Mouse (Mus musculus) gastrocnemius, adult 18-20 months (tissue): ENCODE results near the gene Fam19a3. TPM values are rescaled to one million over a fixed set of nuclear protein-coding genes. Genes with fewer than 3 reads are reported as not detected.

Experiments used
- DNase-seq: peaks from one replicate; pipeline ENCODE4 v3.0.0; 2021; ENCODE audit warnings: low spot score
- total RNA-seq, 2 experiments: library from RNA; stranded (reverse); gene quantifications; 2 replicates each; pipeline ENCODE4 v1.2.3; 2021

Fam19a3 gene
- total RNA-seq, 2 experiments from 2014 or later: 2.1 to 3.4 TPM

DNA sequence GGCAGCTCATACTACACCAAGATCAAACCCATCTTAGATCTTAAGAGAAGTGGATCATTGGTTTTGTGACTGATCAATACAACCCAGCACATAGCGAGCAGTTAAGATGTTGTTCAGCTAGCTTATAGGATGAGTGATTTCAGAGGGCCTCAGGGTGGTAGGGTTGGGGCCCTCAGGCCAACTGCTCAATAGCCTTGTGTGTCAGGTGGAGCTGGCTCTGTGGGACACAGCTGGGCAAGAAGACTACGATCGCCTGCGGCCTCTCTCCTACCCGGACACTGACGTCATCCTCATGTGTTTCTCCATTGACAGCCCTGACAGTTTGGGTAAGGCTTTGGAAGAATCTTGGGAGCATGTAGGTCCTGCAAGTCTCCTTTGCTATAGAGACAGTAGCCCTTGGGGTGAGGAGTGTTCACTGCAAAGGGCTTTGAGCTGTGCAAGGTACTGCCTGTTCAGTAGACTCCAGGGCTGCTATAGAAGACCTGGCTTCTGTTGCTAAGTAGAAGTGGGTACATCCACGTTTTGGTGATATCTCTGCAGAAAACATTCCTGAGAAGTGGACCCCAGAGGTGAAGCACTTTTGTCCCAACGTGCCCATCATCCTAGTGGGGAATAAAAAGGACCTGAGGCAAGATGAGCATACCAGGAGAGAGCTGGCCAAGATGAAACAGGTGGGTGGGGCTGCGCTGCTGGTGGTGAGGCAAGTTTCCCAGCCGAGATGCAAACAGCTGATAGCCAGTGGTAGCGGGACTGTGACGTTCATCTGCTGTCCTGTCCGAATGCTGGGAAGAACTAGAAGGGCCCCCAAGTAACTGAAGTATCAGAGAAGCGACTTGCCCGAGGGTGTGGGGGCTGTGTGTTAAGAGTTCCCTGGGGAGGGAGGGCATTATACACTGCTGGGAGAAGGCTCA lies 11.0 kb upstream of the Fam19a3 start:
- DNase-seq: no peak

DNA sequence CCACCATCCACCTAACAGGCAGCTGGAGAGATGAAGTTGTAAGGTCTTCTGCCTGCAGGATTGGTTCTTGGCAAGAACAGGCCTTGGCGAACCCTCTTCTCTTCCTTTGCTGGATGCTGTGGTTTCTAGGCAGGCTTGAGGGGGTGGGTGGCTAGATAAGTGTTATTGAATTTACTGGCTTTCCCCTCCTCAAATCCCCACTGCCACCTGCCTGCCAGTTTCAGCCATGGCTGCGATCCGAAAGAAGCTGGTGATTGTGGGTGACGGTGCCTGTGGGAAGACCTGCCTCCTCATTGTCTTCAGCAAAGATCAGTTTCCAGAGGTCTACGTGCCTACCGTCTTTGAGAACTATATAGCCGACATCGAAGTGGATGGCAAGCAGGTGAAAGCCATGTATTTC lies 10.0 kb upstream of the Fam19a3 start:
- DNase-seq: no peak

DNA sequence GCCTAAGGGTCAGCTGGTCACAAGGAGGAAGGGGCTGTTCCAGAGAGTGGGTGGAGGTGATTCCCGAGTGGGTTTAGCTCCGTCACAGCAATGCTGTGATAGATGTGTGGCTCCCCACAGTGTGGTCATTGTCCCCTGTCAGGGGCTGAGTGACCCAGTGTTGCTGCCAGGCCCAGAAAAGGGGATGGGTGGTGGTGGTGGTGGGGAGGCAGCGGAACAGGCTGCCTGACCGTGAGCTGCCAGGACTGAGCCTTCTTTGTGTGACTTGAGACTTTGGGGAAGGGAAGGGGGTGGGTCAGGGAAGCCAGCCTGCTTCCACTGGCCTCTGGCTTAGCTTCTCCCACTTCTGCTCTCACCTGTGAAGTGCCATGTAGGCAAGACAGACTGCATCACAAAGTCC lies 9.4 kb upstream of the Fam19a3 start:
- DNase-seq: no peak

GRCm38 (mm10) chr3:104790401-104790937 lies 8.8 kb upstream of the Fam19a3 start:
- DNase-seq: no peak

- DNase-seq: peak; percentile 66
Observed at GRCm38 (mm10) chr3:104789822-104790221, 8.2 kb upstream of the Fam19a3 start.

DNA sequence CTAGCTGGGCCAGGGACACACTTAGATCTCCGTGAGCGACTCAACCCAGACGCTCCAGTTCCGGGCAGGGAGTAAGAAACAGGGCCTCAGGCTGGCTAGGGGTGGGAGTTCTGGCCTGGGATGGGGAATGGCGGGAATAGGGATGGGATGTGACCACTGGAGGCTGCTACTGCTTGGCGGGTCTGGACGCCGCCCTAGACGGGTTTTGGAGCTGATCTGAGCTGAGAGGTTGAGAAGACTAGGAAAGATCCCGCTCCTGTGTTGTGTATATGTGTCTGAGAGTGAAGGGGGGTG lies 7.6 kb upstream of the Fam19a3 start:
- DNase-seq: no peak

DNA sequence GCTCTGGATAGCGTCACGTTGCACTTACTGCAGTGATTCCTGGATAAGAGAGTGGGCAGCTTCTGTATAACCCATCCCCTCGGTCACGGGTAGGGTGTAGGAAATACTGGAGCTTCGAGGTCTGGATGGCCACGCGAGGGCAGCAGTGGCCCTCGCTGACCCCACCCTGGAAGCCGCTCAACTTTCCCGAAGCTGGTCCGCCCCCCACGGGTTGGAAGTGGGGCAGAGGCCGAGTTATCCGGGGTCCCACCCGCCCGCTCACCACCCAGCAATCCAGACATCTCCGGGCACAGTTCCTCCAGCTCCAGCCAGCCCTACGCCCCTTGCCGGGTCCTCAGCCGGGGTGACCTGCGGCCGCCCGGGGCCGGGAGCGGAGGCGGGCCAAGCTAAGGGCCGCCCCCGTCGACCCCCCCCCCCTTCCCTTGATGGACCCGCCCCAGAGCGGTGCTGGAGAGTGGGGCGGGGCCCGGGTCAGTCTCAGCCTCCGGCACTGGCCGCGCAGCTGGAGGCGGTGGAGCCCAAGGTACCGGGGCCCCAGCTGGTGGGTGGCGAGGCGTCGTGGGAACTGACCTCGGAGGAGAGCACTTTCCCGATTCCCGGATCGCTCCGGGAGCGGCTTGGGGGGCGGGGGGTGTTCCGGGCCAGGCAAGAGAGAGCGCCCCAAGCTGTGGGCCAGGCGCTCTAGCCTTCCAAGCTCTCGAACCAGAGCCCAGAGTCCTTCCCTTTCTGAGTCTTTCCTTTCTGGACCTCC lies 7.1 kb upstream of the Fam19a3 start:
- peak; percentile 86 for DNase-seq

GRCm38 (mm10) chr3:104788075-104788474 lies 6.4 kb upstream of the Fam19a3 start, which contains the start of gene Rhoc:
Gene Rhoc, plus strand, starts transcription at chr3:104788375.
- no peak for DNase-seq

DNA sequence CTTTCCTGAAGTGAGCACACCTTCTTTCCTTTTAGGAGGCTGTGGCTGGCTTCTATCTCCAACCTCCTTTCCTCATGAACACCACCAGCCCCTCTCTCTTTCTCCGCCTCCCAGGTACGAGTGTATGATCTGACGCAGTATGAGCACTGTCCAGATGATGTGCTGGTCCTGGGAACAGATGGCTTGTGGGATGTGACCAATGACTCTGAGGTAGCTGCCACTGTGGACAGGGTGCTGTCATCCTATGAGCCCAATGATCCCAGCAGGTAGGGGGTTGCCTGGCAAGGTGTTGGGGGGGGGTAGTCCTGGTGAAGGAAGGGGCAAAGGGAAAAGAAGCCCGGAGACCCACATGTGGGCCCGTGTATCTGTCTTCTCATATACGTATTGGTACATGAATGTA lies 3.6 kb upstream of the Fam19a3 start:
- DNase-seq: no peak

DNA sequence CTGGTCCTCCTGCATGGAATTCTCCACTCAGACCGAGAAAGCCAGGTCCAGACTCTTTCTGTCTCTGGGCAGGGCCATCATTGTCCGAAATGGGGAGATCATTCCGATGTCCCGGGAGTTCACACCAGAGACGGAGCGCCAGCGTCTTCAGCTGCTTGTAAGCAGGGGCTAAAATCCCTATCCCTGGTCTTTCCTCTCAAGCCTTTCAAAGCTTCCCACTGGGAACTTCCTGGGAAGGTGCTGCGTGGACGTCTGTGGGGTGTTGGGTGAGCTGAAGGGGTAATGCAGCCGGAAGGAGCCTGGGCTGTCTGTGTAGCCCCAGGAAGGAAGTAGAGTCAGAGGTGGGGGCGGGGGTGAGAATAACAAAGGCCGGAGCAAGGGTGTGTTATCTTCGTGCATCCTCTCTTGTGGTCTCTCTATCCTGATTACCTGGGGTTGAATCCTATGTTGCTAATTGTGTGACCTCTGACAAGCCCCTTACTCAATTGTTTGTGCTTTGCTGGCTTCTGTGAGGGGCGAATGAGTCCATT lies 2.4 kb upstream of the Fam19a3 start:
- DNase-seq: no peak

DNA sequence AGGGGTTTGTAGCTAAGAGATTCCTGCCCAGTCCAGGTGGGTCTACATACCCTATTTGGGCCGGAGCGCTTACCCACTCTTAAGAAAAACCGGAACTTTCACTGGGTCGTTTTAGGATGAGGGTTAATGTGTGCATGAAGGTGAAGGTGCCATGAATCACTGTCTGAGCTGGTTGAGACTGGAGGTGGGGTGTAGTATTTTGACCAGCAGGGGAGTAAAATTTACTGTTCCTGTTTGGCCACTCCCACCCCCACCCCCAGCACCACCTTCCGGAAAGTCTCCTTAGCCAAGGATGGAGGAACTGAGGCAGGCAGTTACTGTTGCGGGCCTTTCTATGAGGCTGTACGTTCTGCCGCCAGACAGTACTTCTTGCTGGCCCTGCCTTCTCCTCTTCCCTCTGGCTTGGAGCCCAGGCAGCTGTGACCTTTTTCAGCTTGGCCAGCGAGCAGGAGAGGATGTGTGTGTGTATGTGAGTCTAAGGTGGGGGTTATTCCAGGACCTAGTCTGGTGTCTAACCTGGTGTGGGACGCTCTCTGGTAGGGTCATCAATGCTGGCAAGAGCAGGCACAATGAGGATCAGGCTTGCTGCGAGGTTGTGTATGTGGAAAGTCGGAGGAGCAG lies 531 bp upstream of the Fam19a3 start:
- DNase-seq: peak; percentile 90

DNA sequence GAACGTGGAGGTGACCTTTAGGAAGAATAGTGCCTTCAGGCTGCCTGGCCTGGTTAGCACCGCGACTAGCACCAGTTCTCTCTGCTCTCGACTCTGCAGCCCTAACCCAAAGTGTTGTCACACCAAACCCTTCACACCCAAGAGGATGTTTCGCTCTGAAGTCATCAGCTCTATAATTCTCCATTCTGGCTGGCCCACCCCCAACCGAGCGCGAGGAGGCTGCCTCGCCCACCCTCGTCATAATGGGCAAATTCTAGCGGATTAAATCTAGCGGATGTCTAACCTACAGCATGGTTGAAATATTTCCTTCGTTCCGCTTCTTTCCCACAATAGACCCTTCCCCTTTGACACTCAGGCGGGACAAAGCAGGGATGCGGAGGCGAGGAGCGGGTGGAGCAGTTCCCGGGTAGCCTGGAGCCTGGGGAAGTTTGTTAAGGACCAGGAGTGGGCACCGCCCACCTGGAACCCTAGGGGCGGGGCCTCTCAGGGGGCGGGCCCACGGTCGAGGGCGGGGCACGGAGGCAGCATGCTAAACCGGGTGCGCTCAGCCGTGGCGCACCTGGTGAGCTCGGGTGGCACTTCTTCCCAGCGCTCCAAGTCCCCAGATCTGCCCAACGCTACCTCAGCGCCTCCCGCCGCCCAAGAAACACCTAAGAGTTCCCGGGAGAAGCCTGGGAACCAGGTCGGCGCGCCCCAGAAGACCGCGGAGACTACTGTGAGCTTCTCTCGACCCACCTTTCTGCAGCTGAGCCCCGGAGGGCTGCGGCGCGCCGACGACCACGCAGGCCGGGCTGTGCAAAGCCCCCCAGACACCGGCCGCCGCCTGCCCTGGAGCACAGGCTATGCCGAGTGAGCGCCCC lies 849 bp downstream of the Fam19a3 start, which contains the start of gene Ppm1j:
Ppm1j (plus strand) TSS at position 496 of the 860 bp plus-strand sequence.
- DNase-seq: peak; percentile 81

- DNase-seq: peak; percentile 63
Observed at GRCm38 (mm10) chr3:104779949-104780348, 1.7 kb downstream of the Fam19a3 start.

GRCm38 (mm10) chr3:104777342-104777741 lies 4.3 kb downstream of the Fam19a3 start:
- DNase-seq: no peak

- DNase-seq: no peak
Observed at GRCm38 (mm10) chr3:104773301-104773700, 8.3 kb downstream of the Fam19a3 start.

DNA sequence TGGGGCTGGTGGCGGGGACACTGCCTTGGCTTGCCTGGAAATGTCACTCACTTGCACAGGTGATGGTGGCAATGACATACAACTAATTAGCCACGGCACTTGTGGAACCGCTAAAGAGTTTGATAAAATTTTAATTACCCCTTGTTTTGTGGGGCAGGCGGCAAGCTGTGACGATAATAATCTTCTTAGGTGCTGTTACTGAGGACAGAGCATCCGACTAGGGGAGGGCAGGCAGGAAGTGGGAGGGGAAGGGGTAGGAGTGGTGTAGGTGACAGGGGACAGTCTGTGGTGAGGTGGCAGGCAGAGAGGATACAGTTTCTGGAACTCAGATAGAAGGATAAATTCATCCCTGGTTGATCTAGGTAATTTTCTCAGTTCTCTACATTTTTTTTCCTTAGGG lies 10.2 kb downstream of the Fam19a3 start:
- no peak for DNase-seq

DNA sequence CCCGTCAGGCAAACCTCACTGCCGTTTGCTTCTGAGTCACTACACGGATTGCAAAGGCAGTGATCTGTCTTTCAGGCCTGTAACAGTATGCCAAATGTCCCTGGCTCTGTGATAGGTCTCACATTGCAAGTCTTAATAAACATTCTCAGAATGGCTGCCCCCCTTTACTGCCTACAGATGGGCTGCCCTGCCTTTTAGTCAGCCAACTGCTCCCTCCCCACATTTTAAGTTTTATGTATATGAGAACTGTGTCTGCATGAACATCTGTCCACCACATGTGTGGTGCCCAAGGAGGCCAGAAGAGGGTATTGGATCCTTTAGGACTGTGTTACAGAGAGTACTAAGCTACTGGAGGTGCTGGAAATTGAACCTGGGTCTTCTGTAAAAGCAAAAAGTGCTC lies 10.7 kb downstream of the Fam19a3 start:
- no peak for DNase-seq

DNA sequence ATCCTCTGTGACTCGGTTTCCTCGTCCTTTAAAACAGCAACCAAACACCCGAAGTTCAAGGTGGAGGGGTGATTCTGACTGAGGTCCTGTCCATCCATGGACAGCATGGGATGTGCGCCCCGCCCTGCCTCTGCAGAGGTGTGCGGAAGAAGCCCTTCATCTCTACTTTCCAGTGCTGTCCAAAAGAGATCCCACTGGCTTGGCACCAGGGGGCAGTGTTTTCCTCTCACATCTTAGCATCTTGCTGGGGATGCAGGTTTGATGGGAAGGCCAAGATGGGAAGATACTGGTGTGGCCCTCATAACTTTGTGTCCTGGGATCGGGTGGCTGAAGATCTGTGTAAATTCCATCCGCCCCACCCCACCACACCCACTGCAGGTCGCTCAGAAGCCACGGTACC lies 11.6 kb downstream of the Fam19a3 start:
- no peak for DNase-seq

DNA sequence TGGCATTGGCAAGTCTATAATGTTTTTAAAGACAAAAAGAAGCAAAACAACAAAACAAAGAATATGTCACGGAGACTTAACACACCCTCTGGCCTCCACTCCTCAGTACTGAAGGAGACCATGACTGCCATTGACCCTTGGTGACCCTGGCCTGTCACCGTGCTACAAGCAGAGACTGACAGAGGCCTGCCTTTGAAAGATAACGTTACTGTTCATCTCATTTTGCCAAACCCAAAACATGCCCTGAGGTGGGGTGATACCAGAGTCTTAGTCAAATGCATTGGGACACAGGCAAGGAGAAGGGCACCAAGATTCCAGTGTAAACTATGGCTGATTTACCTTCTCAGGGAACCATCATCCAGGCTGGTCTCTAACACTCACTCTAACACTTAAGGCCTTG lies 12.5 kb downstream of the Fam19a3 start:
- DNase-seq: no peak

GRCm38 (mm10) chr3:104767716-104768115 lies 13.9 kb downstream of the Fam19a3 start:
- DNase-seq: no peak

- no peak for DNase-seq
Observed at GRCm38 (mm10) chr3:104767141-104767540, 14.5 kb downstream of the Fam19a3 start.
